Mouse (Mus musculus) thymus, postnatal 36 days (tissue): Measurements from ENCODE around the gene Gart.
A peak's percentile ranks its signal among the peaks of the same experiment; 100 is the strongest.

Experiments used
- DNase-seq, 2 experiments: peaks; one replicate each; pipeline ENCODE4 v3.0.0; 2022; ENCODE audit warnings: mixed read lengths in 2 of 2

Gene Gart

GRCm38 (mm10) chr16:91606958-91607357 lies 39.8 kb downstream of the Gart start:
- DNase-seq: no peak

GRCm38 (mm10) chr16:91605156-91605555 lies 41.6 kb downstream of the Gart start:
- DNase-seq: no peak

- DNase-seq: no peak
These were observed 45.1 kb downstream of the Gart start for GRCm38 (mm10) chr16:91601693-91602092.

GRCm38 (mm10) chr16:91601081-91601480 lies 45.7 kb downstream of the Gart start:
- no peak for DNase-seq

- DNase-seq: no peak
These were observed 47.5 kb downstream of the Gart start for GRCm38 (mm10) chr16:91599242-91599641.

- DNase-seq: peak; percentile 99 to 100
These were observed 49.1 kb downstream of the Gart start, which contains the start of gene Tmem50b for GRCm38 (mm10) chr16:91597672-91598010. Tmem50b (minus strand) TSS chr16:91597800.

- DNase-seq: peak; percentile 31 to 53
These were observed 49.7 kb downstream of the Gart start for GRCm38 (mm10) chr16:91596779-91597671.

GRCm38 (mm10) chr16:91596397-91596778 lies 50.4 kb downstream of the Gart start:
- DNase-seq: no peak

GRCm38 (mm10) chr16:91595076-91595475 lies 51.7 kb downstream of the Gart start:
- no peak for DNase-seq

GRCm38 (mm10) chr16:91593262-91593661 lies 53.5 kb downstream of the Gart start:
- peak; percentile 21 to 45 for DNase-seq

GRCm38 (mm10) chr16:91592162-91592561 lies 54.6 kb downstream of the Gart start:
- DNase-seq: no peak

- no peak for DNase-seq
These were observed 58.0 kb downstream of the Gart start for GRCm38 (mm10) chr16:91588703-91589102.

GRCm38 (mm10) chr16:91587730-91588453 lies 58.9 kb downstream of the Gart start:
- peak; percentile 47 to 74 for DNase-seq

GRCm38 (mm10) chr16:91586244-91586643 lies 60.5 kb downstream of the Gart start:
- DNase-seq: no peak

GRCm38 (mm10) chr16:91585617-91586016 lies 61.1 kb downstream of the Gart start:
- no peak for DNase-seq

- peak; percentile 46 to 57 for DNase-seq
These were observed 64.4 kb downstream of the Gart start for GRCm38 (mm10) chr16:91582307-91582706.

GRCm38 (mm10) chr16:91578980-91579720 lies 67.6 kb downstream of the Gart start:
- no peak for DNase-seq

- no peak for DNase-seq
These were observed 71.6 kb downstream of the Gart start for GRCm38 (mm10) chr16:91575151-91575550.
